Mouse (Mus musculus) adrenal gland, postnatal 4 days (tissue): ENCODE results near the gene Rnf216. TPM values are rescaled to one million over a fixed set of nuclear protein-coding genes. Genes with fewer than 3 reads are reported as not detected.
"Not testable (repeated sequence)": the region's sequence is repeated elsewhere in the genome, so short reads cannot be mapped to it uniquely, and the experiment has no call there.

Source experiments
- DNase-seq, 2 experiments: peaks; one replicate each; pipeline ENCODE4 v3.0.0; 2021 to 2022; ENCODE audit warnings: low spot score in 2 of 2, mixed read lengths in 2 of 2
- long read RNA-seq, 2 experiments: library from polyadenylated mRNA; stranded (forward); transcript quantifications; one replicate each; pipeline ENCODE4 v2.0.0; 2021
- total RNA-seq, 2 experiments: library from RNA; stranded (reverse); gene quantifications; 2 replicates each; pipeline ENCODE4 v1.2.3; 2021

Rnf216 gene
- 10 to 100 TPM; 59.9 to 60.5 TPM for total RNA-seq
- long read RNA-seq, experiment 1, partial matches to known transcripts: 1 of 3 reads
- long read RNA-seq, experiment 1, other reads (novel, unspliced or antisense): 2 of 3 reads
- long read RNA-seq, experiment 2, full-length matches to known transcripts: 3 of 22 reads
- long read RNA-seq, experiment 2, partial matches to known transcripts: 4 of 22 reads
- long read RNA-seq, experiment 2, other reads (novel, unspliced or antisense): 15 of 22 reads

DNA sequence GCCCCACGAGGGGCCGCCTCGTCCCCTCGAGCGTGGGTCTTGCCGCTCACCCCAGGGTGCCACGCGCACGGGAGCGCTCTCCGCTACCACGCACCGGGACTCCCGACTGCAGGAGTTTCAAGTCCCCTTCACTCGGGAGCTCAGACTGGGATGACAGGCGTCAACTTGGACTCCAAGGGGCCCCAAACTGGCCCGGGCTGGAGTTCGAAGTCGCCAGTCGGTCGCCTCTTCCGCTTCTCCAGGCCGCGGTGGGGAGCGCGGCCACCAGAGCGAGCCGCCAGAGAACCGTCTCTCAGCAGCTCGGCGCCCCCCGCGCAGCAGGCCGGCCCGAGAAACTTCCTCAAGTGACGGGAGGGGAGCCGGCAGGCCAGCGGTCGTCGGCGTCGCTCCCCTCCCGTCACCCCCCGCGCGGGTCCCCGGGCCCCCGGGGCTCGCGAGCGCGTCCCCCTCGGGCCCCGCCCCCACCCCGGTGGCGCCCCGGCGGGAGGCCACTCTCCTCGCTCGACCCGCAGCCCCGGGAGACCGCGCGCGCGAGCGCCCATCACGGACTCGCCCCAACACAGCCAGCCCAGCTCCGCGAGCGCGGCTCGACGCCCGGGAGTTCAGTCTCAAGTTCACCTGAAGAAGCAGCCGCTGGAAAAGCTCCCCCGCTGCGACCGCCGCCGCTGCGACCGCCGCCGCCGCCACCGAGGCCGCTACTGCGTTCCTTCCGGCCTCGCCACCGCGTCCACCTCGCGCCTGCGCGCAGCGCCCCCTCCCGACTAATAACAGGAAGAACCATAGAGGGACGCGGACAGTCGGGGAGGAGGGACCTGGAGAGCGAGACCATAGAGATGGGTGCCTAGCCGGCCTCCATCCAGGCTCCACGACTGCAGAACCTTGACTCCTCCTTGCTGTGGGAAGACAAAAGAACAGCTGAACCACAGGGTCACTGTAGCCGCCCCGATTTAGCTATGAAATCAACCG lies at the start of gene Rnf216:
TSS of gene Rnf216 (minus strand) at position 714 of the 966 bp plus-strand sequence.
- peak; percentile 86 to 93 for DNase-seq

DNA sequence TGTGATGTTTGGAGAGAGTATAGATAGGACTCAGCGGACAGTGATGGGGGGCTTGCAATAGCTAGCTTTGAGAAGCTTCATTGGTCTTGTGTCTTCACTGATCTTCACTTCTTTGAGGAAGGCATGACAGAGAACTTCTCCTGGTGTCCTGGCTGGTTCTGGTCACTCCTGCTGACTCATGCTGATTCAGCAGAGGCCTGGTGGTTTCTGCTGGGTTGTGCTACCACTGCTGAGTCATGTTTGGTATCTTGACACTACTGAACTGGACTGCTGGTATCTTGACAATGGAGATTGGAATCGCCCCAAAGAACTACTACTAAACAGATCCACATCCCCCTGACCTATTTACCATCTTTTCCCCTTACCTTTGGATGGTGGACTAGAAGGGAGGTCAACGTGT lies 42.7 kb upstream of the Rnf216 start:
- no peak for DNase-seq

DNA sequence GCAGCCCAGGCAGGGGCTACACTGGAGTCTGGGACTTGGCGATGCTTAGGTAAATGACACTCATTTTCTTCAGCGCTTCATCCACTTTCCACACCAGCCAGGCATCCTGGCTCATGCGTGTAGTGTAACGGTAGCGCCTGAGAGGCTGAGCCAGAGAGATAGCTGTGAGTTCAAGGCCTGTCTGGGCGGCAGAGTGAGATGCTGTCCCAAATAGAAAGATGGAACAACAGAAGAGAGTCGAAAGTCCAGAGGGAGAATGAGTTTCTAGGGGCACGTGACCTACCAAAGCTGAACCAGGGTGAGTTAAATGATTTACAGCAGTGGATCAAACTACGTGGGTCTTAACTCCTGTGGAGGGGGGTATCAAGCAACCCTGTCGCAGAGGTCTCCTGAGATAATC lies 41.0 kb upstream of the Rnf216 start:
- DNase-seq: no peak

DNA sequence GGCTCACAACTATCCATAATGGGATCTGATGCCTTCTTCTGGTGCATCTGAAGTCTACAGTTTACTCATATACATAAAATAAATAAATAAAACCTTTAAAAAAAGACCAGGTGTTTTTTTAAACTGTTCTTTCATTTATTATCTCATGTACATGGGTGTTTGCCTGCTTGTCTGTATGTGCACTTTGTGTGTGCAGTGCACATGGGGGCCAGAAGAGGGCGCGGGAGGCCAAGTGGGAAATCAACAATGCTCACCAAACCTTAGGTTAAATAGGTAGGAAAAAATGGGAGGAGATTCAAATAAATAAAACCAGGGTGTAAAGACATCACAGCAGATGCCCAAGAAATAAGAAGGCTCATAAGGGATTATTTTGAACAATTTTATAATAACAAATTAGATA lies 37.2 kb upstream of the Rnf216 start:
- DNase-seq: no peak

DNA sequence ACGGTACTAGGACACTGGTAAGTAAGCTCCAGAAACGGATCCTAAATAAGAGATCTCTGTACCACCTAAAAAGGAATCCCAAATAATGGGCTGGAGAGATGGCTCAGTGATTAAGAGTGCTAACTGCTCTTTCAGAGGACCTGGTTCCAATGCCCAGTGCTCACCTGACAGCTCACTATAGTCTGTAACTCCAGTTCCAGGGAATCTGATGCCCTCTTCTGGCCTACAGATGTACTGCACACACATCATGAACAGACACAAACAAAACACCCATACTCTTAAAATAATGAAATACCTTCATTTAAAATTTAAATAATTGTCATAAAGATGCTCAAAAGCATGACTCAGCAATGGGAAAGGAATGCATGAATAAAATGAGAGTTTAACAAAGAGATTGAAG lies 36.7 kb upstream of the Rnf216 start:
- DNase-seq: no peak

DNA sequence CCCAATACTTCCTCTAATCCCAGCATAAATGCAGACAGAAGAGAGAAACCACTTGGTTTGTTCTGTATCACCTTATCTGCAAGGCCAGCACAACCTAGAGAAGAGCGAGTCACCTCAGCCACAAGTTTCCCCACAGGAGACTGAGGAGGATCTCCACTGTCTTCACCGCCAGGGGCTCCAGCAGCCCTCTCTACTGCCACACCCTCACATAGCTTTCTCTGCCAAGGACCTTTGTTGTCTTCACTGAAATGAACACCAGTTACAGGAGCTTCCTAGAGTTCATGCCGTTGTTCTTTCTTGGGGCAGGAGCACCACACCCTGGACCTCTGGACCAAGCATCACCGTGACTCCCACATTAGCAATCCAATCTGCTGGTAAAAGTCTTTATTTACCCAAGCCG lies 35.9 kb upstream of the Rnf216 start:
- no peak for DNase-seq

DNA sequence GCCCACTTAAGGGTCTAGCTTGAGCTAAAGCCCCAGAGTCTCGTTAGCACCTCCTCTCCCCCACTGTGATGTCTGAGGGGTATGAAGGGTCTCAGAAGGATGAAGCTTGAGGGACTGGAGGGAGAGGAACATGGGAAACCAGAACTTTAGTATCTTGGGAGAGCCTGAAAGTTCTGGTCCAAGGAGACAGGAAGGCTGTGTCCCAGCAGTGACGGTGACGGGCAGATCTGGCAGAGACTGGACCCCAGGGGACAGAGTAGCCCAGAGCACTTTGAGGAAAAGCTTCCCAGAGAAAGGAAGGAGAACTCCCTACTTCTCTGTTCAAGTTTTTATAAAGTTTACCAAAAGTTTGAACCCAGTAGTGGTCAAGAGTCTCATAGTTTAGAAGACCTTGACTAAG lies 34.7 kb upstream of the Rnf216 start, which contains the start of gene Olfr718-ps1:
TSS of gene Olfr718-ps1 (minus strand) at position 101 of the 400 bp plus-strand sequence.
- no peak for DNase-seq

DNA sequence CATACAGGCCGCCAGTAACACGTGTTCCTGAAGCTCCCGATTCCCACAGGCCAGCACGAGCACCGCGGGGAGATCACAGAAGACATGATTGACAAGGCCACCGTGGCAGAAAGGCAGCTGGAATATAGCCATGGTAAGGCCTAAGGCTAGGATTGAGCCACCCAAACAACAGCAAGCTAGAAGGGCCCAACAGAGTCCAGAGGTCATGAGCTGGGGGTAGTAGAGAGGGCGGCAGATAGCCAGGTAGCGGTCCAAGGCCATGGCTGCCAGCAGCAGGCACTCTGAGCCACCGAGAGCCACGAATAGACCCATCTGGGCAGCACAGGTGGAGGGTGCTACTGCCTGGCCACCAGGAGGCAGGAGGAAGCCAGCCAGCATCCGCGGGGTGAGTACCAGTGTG lies 24.8 kb upstream of the Rnf216 start:
- DNase-seq: no peak

DNA sequence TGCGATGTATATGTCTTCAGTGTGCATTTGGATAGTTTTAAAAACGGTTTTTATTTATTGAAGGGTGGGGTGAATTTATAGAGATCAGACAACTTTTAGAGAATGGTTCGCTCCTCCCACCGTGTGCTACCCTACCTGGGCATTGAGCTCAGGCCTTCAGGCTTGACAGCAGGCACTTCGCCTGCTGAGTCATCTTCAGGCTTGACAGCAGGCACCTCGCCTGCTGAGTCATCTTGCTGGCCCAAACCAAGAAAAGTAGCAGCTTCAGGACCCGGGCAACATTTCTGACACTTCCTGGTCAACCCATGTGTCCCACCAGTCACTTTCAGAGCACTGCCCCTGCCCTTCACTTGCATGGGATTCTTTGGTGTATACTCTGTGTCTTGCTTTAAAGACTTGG lies 22.2 kb upstream of the Rnf216 start:
- DNase-seq: no peak

DNA sequence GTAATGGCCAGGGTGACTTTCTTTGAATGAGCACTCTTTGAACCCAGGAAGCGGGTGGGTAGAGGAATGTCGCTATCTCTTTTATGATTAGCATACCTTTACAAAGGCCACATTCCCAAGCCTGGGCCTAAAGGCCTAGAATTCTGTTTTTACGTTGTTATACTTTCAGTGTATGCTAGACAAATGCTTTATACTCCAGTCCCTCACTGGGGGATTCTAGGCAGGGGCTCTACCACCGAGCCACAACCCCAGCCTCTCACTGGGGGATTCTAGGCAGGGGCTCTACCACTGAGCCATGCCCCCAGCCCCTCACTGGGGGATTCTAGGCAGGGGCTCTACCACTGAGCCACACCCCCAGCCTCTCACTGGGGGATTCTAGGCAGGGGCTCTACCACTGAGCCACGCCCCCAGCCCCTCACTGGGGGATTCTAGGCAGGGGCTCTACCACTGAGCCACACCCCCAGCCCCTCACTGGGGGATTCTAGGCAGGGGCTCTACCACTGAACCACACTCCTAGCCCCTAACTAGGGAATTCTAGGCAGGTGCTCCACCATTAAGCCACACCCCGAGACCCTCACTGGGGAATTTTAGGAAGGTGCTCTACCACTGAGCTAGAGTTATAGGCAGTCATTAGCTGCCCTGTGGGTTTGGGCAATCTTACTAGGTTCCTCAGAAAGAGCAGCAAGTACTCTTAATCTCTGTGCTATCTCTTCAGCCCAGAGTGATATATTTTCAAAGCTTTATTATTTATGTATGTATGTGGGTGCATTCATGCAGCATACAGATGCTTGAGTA lies 21.6 kb upstream of the Rnf216 start:
- DNase-seq: not testable (repeated sequence)

DNA sequence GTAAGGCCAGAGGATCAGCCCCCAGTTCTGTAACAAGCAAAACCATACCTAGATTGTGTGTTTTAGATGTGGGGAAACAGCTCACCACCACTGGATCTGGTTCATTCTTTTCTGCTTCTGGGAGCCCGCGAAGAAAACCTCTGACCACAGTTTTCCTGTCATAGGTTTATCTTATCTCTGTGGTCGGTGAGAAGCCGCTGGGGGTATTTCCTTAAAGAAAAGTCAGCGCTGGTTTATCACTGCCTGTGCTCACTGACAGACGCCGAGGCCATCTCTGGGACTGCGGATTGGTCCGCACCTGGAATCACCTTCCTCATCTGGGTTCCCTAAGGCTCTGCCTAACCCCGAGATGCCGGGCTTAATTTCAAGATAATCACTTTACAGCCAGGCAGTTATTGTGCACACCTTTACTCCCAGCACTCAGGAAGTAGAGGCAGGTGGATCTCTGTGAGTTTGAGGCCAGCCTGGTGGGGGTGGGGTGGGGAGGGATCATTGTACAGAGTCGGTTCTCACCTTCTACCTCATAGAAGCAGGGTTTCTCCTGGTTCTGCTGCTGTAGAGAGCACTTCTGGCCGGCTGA lies 20.2 kb upstream of the Rnf216 start:
- no peak for DNase-seq

DNA sequence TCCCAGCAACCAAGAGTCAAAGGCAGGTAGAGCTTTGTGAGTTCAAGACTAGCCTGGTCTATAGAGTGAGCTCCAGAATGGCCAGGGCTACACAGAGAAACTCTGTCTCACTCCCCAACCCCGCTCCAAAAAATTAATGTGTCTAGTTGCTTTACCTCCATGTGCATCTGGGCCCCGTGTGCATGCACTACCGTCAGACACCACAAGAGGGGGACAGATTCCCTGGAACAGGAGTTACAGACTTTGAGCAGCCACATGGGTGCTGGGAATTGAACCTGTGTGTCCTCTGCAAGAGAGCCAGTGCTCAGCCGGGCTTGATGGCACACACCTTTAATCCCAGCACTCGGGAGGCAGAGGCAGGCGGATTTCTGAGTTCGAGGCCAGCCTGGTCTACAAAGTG lies 17.5 kb upstream of the Rnf216 start:
- no peak for DNase-seq

DNA sequence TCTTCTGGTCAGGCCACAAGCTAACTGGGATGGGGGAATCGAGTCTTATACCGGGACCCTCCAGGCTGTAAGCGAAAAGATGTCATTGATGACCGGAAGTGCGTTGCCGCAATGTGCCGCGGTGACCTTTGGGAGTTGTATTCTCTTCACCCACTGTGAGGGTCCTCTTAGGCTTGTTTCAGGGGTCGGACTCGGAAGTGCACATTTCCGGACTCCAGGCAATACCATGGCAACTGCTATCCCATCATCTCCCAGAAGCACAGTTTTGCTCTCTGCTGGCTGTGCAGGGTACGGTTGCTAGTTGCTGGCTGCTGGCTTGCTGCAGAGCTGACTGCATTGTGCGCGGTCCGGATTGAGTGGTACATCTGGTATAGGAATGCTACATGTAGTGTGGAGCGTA lies 16.3 kb upstream of the Rnf216 start:
- no peak for DNase-seq

DNA sequence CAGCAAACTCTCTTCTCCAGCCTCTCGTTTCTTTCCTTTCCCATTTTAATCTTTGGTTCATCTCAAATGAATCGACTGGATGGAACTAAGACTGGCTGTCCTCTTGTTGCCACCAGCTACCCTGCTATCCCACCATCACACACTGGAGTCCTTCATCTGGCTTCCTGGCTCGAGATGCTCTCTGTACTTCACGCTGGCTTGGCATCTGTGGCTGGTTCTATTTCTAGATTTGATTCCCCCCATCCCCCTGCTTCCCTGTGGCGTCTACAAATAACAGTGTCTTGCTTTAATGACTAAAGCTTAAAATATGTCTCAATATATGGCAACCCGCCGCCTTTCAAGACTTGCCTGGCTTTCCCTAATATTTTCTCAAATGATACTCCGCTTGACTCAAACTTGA lies 15.0 kb upstream of the Rnf216 start:
- no peak for DNase-seq

DNA sequence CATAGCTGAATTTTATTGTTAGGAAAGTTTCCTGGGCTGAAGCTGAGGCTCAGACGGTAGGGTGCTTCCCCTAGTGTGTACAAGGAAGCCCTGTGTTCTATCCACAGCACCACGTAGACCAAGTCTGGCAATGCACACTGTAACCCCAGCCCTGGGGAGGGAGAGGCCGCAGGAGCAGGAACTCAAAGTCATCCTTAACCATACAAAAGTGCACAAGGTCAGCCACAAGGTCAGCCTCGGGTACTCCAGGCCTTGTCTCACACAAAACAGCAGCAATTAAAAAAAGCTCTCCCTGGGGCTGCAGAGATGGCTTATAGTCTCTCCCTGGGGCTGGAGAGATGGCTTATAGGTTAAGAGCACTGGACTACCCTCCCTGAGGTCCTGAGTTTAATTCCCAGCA lies 14.1 kb upstream of the Rnf216 start:
- DNase-seq: no peak

DNA sequence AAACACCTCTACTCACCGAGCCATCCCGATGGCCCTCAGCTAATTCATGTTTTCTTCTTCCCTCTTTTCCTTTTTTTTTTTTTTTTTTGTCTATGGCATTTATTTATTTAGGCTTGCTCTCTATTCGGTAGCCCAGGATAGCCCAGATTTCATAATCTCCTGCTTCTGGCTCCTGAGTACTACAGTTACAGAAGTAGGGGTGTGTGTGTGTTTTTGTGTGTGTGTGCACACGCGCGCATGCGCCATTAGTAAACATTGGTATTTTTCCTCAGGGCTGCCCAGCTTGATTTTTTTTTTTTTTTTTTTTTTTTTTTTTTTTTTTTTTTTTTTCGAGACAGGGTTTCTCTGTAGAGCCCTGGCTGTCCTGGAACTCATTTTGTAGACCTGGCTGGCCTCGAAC lies 13.3 kb upstream of the Rnf216 start:
- DNase-seq: no peak

DNA sequence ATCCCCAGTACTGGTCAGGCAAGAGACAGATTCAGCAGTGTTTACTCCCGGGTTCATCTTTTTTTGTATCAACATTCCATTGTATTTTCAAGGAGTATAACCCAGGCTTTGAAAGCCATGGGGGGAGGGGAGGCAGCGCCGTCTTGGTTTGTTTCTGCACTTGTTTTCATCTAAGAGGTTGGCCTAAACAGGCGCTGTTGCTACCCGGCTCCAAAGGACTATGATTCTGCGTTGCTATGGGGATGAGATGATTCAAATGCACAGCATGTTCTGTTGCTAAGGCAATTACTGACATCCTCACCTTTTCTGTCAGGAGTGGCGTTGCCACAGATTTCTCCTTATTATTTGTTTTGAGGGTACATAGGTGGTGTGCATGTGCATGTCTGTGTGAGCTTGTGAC lies 12.8 kb upstream of the Rnf216 start:
- DNase-seq: no peak

DNA sequence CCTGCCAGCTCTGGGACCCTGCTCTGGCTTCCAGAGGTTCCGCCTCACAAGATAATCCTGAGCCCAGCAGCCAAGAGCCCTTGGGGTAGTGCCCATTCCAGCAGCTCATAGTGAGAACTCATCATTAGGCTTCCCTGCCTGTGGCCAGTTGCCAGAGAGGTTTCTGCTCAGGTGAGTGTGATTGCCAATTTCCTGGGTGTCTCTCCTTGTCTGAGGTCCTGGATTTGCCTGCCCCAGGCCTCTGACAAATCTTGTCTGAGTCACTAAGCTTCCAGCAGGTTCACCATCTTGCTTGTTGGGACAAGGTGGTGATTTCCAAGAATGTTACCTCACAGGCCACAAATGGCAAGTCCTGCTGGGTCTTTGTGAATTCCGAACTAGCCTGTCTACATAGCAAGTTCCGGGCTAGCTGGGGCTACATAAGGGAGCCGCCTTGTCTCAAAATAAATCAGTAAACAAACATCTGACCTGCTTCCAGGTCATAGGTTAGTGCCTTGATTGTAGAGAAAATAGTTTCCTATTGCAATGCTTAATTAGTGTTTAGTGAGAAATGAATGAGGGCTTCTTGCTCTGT lies 12.1 kb upstream of the Rnf216 start:
- no peak for DNase-seq

DNA sequence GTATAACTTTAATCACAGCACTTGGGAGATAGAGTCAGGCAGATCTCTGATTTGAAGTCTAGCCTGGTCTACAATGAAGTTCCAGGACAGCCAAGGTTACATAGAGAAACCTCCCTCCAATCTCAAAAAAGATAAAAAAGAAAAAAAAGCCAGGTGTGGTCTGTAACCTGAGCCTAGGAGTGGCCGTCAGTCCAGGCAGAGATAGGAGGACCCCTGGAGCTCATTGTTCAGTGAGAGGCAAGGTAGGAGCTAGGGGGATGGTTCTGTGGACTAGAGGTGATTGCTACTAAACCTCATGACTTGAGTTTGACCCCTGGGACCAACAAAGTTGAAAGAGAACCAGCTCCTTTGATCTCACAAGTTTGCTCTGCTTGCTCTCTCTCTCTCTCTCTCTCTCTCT lies 9.9 kb upstream of the Rnf216 start:
- DNase-seq: no peak

DNA sequence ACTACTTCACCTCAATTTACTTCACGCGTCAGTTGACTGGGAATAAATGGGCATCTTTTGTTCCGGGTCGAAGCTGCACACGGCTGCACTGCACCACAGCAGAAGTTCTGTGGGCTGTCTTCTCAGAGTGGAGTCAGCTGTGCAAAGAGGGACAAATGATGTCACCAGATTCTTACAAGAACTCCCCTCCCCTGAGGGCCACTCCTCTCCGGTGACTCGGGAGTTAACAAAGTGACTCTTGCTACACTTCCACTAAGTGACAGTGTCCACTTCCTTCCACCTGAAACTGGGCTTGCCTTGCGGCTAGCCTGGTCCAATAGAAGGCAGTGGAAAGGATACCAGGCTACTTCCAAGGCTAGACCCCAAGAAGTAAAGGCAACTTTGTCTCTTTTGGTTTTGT lies 9.3 kb upstream of the Rnf216 start:
- no peak for DNase-seq

DNA sequence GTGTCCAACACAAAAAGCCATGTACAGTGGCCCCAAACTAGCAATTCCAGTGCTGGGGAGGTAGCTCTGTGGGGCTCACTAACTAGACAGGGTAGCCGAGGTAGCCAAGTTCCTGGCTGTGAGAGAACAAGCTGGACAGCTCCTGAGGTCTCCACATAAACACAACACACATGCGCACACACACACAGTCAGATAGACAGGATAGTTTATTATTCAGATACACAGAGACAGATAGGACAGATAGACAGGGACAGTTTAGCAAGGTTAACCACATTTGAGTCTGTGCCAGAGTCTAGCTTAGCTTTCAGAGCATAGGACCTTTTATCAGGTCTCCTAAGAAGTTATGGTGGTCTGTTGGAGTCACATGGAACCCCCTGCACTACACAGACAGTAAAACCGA lies 6.0 kb downstream of the Rnf216 start:
- no peak for DNase-seq
